Mouse (Mus musculus): ENCODE results near the gene Zfp512b. TPM values are rescaled to one million over a fixed set of nuclear protein-coding genes. Genes with fewer than 3 reads are reported as not detected.

Zfp512b gene
- polyA plus RNA-seq, 1 experiment from 2014 or later, result 111 TPM

DNA sequence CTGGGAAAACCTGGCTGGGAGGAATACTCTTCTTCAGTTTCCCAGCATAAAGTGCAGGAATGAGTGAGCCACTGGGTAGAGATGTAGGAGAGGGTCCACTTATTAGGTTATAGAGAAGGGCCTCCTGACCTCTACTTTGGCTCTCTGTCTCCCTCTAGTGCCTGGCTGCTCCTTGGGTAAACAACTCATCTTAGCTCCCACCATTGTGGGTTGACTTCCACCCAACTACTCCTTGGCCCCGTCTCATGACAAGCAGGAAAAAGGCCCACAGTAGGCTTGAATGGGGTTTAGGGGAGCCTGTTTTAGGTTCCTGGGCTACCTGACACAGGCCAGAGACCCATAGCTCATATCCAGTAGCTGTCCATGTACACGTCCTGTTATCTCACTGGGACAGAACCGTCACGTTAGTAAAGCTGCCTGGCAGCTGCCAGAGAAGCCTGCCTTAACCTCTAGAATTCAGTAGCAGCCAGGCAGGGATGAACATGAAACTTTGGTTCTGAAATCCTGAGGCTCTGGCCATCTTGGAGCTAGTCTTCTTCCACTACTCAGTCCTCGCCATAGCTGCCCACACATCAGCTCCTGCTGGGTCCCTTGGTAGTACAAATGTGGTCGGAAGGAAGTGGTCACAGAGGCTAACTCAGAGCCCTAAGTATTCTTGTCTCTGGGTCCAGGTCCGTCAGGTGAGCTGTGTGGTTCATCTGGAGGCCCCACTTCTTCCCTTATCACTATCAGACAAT lies 24.2 kb downstream of the Zfp512b start:
- H3K9ac ChIP-seq, result no peak overlapping the region
- H3K27me3 ChIP-seq (replicated peaks), result no peaks in the 10 kb centered on the region
- 78% methylated on average over 7 of the region's 7 CpGs for WGBS
- ATAC-seq (replicated peaks), result no peak
- no peak overlapping the region for H3K27ac ChIP-seq
- H3K9me3 ChIP-seq, result no peaks in the 10 kb centered on the region
- no peaks in the 10 kb centered on the region for H3K36me3 ChIP-seq (replicated peaks)
- no peak overlapping the region for H3K4me2 ChIP-seq
- H3K4me1 ChIP-seq, result no peaks in the 10 kb centered on the region
- H3K4me3 ChIP-seq, result no peak overlapping the region

DNA sequence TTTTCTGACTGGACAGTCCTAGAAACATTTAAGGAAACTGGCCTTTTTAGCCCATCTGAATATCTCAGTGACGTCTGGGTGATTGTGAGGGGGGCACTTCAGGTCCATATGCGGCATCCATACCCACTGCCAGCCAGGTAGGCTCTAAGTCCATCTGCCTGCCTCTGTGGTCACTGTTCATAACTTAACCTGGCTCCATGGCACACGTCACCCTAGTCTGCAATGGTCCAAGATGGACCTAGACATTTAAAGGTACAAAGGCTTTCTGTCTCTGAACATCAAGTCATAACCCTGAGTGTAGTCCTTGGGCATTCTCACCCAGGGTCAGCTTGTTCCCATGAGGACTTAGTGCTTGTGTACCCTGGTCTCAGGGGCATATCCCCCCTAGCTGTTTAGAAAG lies 25.3 kb downstream of the Zfp512b start:
- Histone ChIP-seq H3K27me3 (replicated peaks) (no peaks in the 10 kb centered on the region), H3K36me3 (replicated peaks) (no peaks in the 10 kb centered on the region), H3K9me3 (no peaks in the 10 kb centered on the region), H3K9ac (no peak overlapping the region), H3K4me1 (no peaks in the 10 kb centered on the region), H3K27ac (no peak overlapping the region), H3K4me2 (no peak overlapping the region), H3K4me3 (no peak overlapping the region)
- no peak for ATAC-seq (replicated peaks)
- 92% methylated on average over 3 of the region's 3 CpGs for WGBS

DNA sequence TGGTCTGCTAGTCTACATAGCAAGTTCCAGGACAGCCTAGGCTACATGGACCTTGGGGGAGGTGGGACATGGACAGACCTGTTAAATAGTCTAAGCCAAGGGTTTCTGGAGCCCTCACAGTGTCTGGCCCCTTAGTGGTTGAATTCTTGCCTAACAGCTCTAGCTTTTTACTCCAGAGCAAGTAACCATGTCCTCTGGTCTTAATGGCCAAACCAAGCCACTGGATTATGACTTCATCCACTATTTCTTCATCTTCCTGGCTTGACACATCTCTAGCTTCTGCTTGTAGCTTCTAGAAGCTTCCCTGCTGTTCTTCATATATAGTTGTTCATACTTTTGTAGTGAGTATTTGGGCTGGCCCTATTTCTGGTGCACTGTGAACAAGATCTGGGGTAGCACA lies 38.8 kb downstream of the Zfp512b start:
- H3K4me1 ChIP-seq, result no peaks in the 10 kb centered on the region
- H3K4me2 ChIP-seq, result no peak overlapping the region
- no peaks in the 10 kb centered on the region for H3K9me3 ChIP-seq
- H3K36me3 ChIP-seq (replicated peaks), result peaks cover 29% of the 10 kb centered on the region
- H3K27ac ChIP-seq, result no peak overlapping the region
- no peak overlapping the region for H3K9ac ChIP-seq
- no peak for ATAC-seq (replicated peaks)
- no peak overlapping the region for H3K4me3 ChIP-seq
- no peaks in the 10 kb centered on the region for H3K27me3 ChIP-seq (replicated peaks)

DNA sequence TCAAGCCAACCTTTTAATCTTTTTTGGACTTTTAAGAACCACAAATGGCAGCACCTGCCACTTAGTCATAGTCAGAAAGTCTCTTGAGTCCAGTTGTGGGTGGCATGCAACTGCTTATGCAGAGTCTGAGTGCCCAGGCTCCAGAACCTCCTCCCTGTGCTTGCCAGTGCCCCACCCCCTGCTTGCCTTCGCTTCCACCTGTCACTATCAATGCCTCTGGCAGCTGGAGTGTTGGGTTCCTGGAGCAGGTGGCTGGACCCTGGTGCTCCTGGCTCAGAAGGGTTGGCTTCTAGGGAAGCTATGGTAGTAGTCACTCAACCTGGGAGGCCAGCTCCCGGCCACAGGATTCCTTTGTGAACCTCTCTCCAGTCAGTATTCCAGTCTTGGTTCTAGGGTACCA lies 42.4 kb downstream of the Zfp512b start:
- Histone ChIP-seq H3K27me3 (replicated peaks) (no peaks in the 10 kb centered on the region), H3K9me3 (no peaks in the 10 kb centered on the region), H3K9ac (no peak overlapping the region), H3K36me3 (replicated peaks) (peaks cover 40% of the 10 kb centered on the region), H3K4me1 (no peaks in the 10 kb centered on the region), H3K4me2 (no peak overlapping the region), H3K4me3 (no peak overlapping the region), H3K27ac (no peak overlapping the region)
- no peak for ATAC-seq (replicated peaks)
- 96% methylated on average over 2 of the region's 2 CpGs for WGBS

DNA sequence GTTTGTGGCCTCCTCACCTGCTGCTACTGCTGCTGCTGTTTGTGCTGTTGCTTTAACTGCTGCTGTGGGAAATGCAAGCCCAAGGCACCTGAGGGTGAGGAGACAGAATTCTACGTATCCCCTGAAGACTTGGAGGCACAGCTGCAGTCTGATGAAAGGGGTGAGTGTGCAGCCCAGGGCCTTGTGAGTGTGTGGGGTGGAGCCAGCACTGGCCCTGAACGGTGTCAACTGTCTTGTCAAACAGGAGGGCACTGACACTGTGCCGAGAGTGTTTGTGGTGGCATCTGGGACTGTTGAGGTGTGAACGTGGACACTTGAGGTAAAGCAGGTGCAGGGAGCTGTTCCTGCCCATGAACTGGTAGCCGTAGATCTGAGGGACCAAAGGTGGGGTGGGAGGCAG lies 43.9 kb downstream of the Zfp512b start:
- Histone ChIP-seq H3K4me3 (no peak overlapping the region), H3K9ac (no peak overlapping the region), H3K27ac (no peak overlapping the region), H3K27me3 (replicated peaks) (no peaks in the 10 kb centered on the region), H3K4me1 (no peaks in the 10 kb centered on the region), H3K4me2 (no peak overlapping the region), H3K36me3 (replicated peaks) (peaks cover 35% of the 10 kb centered on the region), H3K9me3 (no peaks in the 10 kb centered on the region)
- ATAC-seq (replicated peaks), result no peak
- WGBS, result 92% methylated on average over 5 of the region's 5 CpGs

DNA sequence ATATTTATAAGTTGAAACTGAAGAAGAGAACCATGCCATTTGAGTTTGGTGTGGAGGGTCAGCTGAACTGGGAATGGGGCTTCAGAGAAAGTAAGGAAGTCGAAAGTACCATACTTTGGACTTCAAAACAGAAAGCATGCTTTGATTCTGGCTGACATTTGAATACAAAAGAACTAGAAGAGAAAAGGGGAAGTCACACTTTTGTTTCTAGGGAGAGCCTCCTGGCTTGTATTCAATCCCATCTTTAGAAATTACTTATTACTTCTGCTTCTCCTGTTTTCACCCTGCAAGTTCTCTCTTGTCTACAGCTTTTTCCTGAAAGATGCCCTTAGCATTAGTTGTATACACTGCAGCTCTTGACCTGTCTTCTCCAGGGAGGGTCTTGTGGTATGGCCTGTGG lies 44.4 kb downstream of the Zfp512b start:
- no peak overlapping the region for H3K9ac ChIP-seq
- peaks cover 35% of the 10 kb centered on the region for H3K36me3 ChIP-seq (replicated peaks)
- H3K4me1 ChIP-seq, result no peaks in the 10 kb centered on the region
- no peak overlapping the region for H3K27ac ChIP-seq
- no peak overlapping the region for H3K4me2 ChIP-seq
- H3K4me3 ChIP-seq, result no peak overlapping the region
- no peaks in the 10 kb centered on the region for H3K9me3 ChIP-seq
- no peaks in the 10 kb centered on the region for H3K27me3 ChIP-seq (replicated peaks)
- 80% methylated on average over 1 of the region's 1 CpGs for WGBS
- no peak for ATAC-seq (replicated peaks)

DNA sequence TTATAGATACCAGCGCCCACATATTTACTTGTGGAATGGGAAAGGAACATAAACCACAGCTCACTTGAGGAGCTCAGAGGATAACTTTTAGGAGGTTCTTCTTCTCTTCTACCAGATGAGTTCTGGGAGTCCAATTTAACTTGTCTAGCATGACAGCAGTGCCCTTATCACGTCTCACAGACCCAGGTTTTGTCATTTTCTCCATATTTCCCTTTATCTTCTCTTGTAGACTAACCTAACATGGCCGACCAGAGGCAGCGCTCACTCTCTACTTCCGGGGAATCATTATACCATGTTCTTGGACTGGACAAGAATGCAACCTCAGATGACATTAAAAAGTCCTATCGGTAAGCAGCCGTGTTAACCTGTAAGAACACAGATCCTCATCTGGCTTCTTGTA lies 46.5 kb downstream of the Zfp512b start:
- Histone ChIP-seq H3K4me1 (no peaks in the 10 kb centered on the region), H3K4me2 (no peak overlapping the region), H3K27me3 (replicated peaks) (no peaks in the 10 kb centered on the region), H3K9ac (no peak overlapping the region), H3K9me3 (no peaks in the 10 kb centered on the region), H3K27ac (no peak overlapping the region), H3K4me3 (no peak overlapping the region), H3K36me3 (replicated peaks) (peaks cover 27% of the 10 kb centered on the region)
- WGBS, result 96% methylated on average over 7 of the region's 7 CpGs
- no peak for ATAC-seq (replicated peaks)

DNA sequence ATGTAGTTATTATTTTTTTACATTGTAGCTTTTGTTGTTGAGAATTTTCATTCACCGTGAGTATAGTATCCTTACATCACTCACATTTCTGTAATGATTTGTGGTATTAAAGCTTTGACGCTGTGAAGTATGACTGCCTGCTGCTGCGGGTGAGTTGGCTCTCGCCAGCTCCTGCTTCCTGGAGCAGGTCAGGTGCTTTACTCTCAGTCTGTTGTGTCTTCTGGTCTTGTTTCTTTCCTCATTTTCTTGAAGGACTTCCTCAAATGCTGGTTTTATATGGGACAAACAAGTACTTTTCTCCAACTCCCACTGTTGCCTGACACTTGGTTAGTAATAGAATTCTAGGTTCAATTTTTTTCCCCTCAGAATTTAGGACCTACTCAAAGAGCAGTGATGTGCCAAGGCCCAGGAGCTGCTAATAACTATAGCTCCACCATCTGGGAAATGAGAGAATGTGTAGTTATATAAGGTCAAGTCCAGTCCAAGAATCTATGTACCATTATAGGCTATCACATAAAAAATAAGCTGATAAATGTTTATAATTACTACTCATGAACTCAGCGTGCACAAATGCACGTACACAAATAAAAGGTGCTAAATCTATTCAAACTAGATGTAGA lies 50.7 kb downstream of the Zfp512b start:
- 91% methylated on average over 6 of the region's 6 CpGs for WGBS
- no peak overlapping the region for H3K4me2 ChIP-seq
- no peak for ATAC-seq (replicated peaks)
- no peak overlapping the region for H3K27ac ChIP-seq
- peaks cover 6% of the 10 kb centered on the region; the same call in 1 of the 2 replicates for H3K4me1 ChIP-seq
- no peak overlapping the region for H3K4me3 ChIP-seq
- H3K9ac ChIP-seq, result no peak overlapping the region
- H3K36me3 ChIP-seq (replicated peaks), result no peaks in the 10 kb centered on the region; the same call in 1 of the 2 replicates
- H3K27me3 ChIP-seq (replicated peaks), result no peaks in the 10 kb centered on the region
- H3K9me3 ChIP-seq, result no peaks in the 10 kb centered on the region

DNA sequence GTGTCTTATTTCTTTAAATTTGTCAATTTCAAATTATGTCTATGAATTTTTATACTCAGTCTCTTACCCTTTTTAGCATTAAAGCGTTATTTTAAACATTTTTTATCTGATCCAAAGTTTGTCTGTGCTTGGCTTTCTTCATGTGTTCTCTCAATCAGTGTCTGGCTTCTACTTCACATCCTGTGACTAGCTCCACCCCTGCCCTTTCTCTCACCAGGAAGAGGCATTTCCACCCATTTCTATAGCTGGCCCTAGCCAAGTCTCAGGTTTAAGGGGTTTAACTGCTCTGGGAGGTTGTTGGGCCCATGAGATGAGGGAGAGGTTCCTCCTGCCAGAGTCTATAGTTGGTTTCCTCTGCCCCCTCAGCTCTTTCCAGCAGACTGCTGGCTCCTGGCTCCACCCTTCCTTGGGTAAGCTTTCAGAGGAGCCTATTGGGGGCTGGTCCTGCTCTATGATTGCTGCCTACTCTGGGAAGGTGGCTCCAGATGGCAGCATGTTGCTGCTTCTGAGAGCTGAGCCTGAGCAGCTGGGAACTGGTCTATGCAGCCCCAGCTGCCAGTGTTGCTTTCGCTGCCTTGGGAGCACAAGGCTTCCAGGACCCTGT lies 55.1 kb downstream of the Zfp512b start:
- H3K9me3 ChIP-seq, result no peaks in the 10 kb centered on the region
- peak overlapping the region; percentile 45 for H3K27ac ChIP-seq
- no peaks in the 10 kb centered on the region for H3K27me3 ChIP-seq (replicated peaks)
- WGBS, result 81% methylated on average over 2 of the region's 2 CpGs
- 0 out of 2 replicates have a peak, but pooled peaks have one; percentile 20 for ATAC-seq (replicated peaks)
- peaks cover 6% of the 10 kb centered on the region; the same call in 1 of the 2 replicates for H3K4me1 ChIP-seq
- no peak overlapping the region for H3K9ac ChIP-seq
- no peak overlapping the region for H3K4me3 ChIP-seq
- H3K36me3 ChIP-seq (replicated peaks), result no peaks in the 10 kb centered on the region
- no peak overlapping the region for H3K4me2 ChIP-seq

DNA sequence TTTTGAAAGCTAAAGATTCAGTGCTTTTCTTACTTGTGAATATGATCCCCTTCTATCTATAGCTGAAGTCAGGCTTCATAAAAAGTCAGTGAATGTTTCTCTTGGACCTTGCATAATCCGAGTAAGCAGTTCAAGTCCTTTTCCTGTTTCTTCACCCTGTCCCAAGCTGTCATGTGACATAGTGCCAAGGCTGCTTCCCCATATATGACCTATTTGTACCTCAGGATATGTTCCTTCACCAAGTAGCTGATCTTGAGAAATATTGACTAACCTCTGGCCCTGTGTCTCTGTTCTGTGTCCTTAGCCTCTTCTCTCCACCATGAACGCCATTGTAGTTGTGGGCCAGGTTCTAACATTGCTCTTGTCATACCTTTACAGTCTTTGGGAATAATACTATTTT lies 56.2 kb downstream of the Zfp512b start:
- 96% methylated on average over 2 of the region's 2 CpGs for WGBS
- Histone ChIP-seq H3K4me3 (no peak overlapping the region), H3K27ac (no peak overlapping the region), H3K9me3 (no peaks in the 10 kb centered on the region), H3K4me1 (peaks cover 6% of the 10 kb centered on the region; the same call in 1 of the 2 replicates), H3K9ac (no peak overlapping the region), H3K36me3 (replicated peaks) (0 out of 2 replicates have a peak, but pooled peaks cover 3% of the 10 kb centered on the region), H3K27me3 (replicated peaks) (no peaks in the 10 kb centered on the region), H3K4me2 (no peak overlapping the region)
- ATAC-seq (replicated peaks), result no peak

DNA sequence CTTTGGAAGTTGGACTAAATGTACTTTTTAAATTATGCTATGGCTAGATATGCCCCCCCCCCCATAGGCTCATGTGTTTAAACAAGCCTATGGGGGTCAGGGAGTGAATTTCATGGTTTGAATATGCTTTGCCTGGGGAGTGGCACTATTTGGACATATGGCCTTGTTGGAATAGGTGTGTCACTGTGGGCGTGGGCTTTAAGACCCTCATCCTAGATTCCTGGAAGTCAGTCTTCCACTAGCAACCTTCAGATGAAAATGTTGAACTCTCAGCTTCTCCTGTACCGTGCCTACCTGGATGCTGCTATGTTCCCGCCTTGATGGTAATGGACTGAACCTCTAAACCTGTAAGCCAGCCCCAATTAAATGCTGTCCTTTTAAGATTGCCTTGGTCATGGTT lies 60.0 kb downstream of the Zfp512b start:
- 97% methylated on average over 3 of the region's 3 CpGs for WGBS
- no peak overlapping the region for H3K9ac ChIP-seq
- H3K9me3 ChIP-seq, result no peaks in the 10 kb centered on the region

More for the DNA sequence above, 60.0 kb downstream of the Zfp512b start:
- no peak overlapping the region for H3K4me3 ChIP-seq
- H3K27ac ChIP-seq, result no peak overlapping the region
- ATAC-seq (replicated peaks), result no peak
- no peaks in the 10 kb centered on the region for H3K27me3 ChIP-seq (replicated peaks)
- no peak overlapping the region for H3K4me2 ChIP-seq
- H3K36me3 ChIP-seq (replicated peaks), result 0 out of 2 replicates have a peak, but pooled peaks cover 7% of the 10 kb centered on the region
- peaks cover 2% of the 10 kb centered on the region; the same call in 1 of the 2 replicates for H3K4me1 ChIP-seq
